Mouse (Mus musculus): ENCODE measurements around the gene Gbp5. TPM values are rescaled to one million over a fixed set of nuclear protein-coding genes. Genes with fewer than 3 reads are reported as not detected.
A peak's percentile ranks its signal among the peaks of the same experiment; 100 is the strongest.

The Gbp5 gene
- total RNA-seq (2012; rRNA removed), result not detected in 2 replicates
- under 1 TPM in 1 of 2 experiments, not detected in 1; 0.03 TPM for polyA plus RNA-seq (2012; ENCODE audit: insufficient read depth in 1 of 2, insufficient read length in 2 of 2, low read depth in 1 of 2, low replicate concordance in 2 of 2, missing spikeins in 1 of 2)

DNA sequence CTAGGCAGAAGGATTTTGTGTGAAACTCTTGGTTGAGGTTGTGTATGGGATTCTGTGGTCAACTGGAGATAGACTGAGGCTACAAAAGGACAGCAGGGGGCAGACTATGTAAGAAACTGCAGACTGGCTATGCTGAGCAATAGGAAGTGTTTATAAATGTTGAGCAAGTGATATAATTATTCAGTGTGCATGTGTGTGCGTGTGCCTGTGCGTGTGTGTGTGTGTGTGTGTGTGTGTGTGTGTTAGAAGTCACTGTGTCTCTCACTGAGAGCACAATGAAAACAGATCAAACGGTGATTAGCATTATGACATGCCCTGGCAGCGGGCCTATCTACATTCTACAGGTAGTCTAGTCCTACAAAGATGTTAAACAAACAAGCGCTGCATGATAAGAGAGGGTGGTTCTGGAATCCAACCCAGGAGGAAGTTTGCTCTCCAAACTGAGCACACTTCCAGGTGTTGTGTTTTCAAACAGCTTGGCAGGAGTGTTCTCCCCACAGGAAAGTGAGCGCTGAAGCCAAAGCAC, at the start of gene Gbp5:
Gbp5 (plus strand) TSS at position 443 of the 526 bp plus-strand sequence.
- no peak within 1 kb of the TSS for H3K9ac ChIP-seq (ENCODE audit: control insufficient read depth, low read depth, low read length, poor library complexity, severe bottlenecking)
- peaks cover 0 to 4% of the 10 kb centered on the region in 2 experiments; a peak in 2 of 4 replicates for H3K27me3 ChIP-seq (ENCODE audit: control insufficient read depth in 1 of 2, insufficient read depth in 2 of 2, low read length in 2 of 2)
- no peak within 1 kb of the TSS for H3K4me3 ChIP-seq (ENCODE audit: control insufficient read depth in 1 of 2, insufficient read depth in 1 of 2, low read depth in 2 of 2, low read length in 2 of 2)
- H3K36me3 ChIP-seq (ENCODE audit: control insufficient read depth in 1 of 2, insufficient read depth in 2 of 2, low read length in 2 of 2), result no peaks in the 10 kb centered on the region
- H3K9me3 ChIP-seq (replicated peaks; ENCODE audit: insufficient read depth, low read length), result no peaks in the 10 kb centered on the region
- no peak within 1 kb of the TSS for H3K27ac ChIP-seq (ENCODE audit: control insufficient read depth, low read depth, low read length)
- H3K4me1 ChIP-seq (ENCODE audit: control insufficient read depth in 1 of 2, insufficient read depth in 2 of 2, low read length in 2 of 2), result 0 out of 4 replicates have a peak, but pooled peaks cover 0 to 4% of the 10 kb centered on the region in 2 experiments
- H3K79me2 ChIP-seq (ENCODE audit: control insufficient read depth, insufficient read depth, low read length, poor library complexity), result no peaks in the 10 kb centered on the region
- peak; percentile 66 for DNase-seq (ENCODE audit: low read depth, low spot score)
- peak; percentile 57 for TF ChIP-seq GATA1 (IDR thresholded peaks at IDR 0.05; ENCODE audit: low read depth, low read length)
- TF ChIP-seq CHD1 (IDR thresholded peaks at IDR 0.05; ENCODE audit: low read depth, low read length), result no peak
- TF ChIP-seq ZNF384 (IDR thresholded peaks at IDR 0.05; ENCODE audit: low read depth, low read length), result no peak
- TF ChIP-seq ETS1 (IDR thresholded peaks at IDR 0.05; ENCODE audit: low read depth, low read length), result peak; percentile 38; the same call in 1 of the 2 replicates
- no peak for TF ChIP-seq MAFK (IDR thresholded peaks at IDR 0.05; ENCODE audit: borderline replicate concordance, low read depth, low read length)
- TF ChIP-seq ZC3H11A (IDR thresholded peaks at IDR 0.05; ENCODE audit: low read depth, low read length), result peak; percentile 37
- peak; percentile 22 to 73 (median 40); a peak in 5 of 6 replicates for TF ChIP-seq CTCF (IDR thresholded peaks at IDR 0.05 in 2 of 3, conservative IDR thresholded peaks at IDR 0.05 in 1 of 3; ENCODE audit: control insufficient read depth in 1 of 3, insufficient read depth in 1 of 3, low read depth in 2 of 3, low read length in 3 of 3, poor library complexity in 1 of 3, severe bottlenecking in 1 of 3)
- TF ChIP-seq USF2 (IDR thresholded peaks at IDR 0.05; ENCODE audit: borderline replicate concordance in 1 of 2, insufficient read depth in 1 of 2, low read depth in 1 of 2, low read length in 2 of 2), result no peak
- no peak for TF ChIP-seq NRF1 (IDR thresholded peaks at IDR 0.05; ENCODE audit: insufficient read depth, low read depth, low read length, poor library complexity, severe bottlenecking)
- TF ChIP-seq RAD21 (IDR thresholded peaks at IDR 0.05; ENCODE audit: low read depth, low read length), result peak; percentile 56
- TF ChIP-seq SMC3 (IDR thresholded peaks at IDR 0.05; ENCODE audit: low read depth, low read length), result peak; percentile 88
- TF ChIP-seq TCF12 (IDR thresholded peaks at IDR 0.05; ENCODE audit: low read depth, low read length), result peak; percentile 51; the same call in 1 of the 2 replicates
- TF ChIP-seq USF1 (IDR thresholded peaks at IDR 0.05; ENCODE audit: low read depth, low read length), result no peak
- TF ChIP-seq EP300 (IDR thresholded peaks at IDR 0.05; ENCODE audit: low read depth in 1 of 2, low read length in 2 of 2), result peak; percentile 20 to 38; a peak in 1 of 4 replicates
- no peak for TF ChIP-seq TBP (IDR thresholded peaks at IDR 0.05; ENCODE audit: low read depth, low read length)

DNA sequence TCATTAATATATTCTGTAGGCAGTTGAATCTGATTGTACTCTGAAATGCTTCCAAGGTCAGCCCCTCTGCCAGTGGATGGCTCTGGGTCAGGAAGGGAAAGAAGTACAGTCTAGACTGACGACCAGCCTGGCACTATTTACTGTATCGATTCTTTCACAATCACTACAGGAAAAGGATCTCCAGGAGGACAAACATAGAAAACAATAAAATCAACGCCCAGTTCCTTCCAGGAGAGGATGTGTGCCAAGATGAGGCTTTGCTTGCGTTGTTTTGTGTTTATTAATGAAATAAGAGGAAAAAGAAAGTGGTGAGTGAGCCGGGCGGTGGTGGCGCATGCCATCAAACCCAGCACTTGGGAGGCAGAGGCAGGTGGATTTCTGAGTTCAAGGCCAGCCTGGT, 39.6 kb upstream of the Gbp5 start:
- no peaks in the 10 kb centered on the region for H3K36me3 ChIP-seq (ENCODE audit: control insufficient read depth in 1 of 2, insufficient read depth in 2 of 2, low read length in 2 of 2)
- H3K79me2 ChIP-seq (ENCODE audit: control insufficient read depth, insufficient read depth, low read length, poor library complexity), result no peaks in the 10 kb centered on the region
- H3K9ac ChIP-seq (ENCODE audit: control insufficient read depth, low read depth, low read length, poor library complexity, severe bottlenecking), result no peak overlapping the region
- no peak for TF ChIP-seq NELFE (IDR thresholded peaks at IDR 0.05; ENCODE audit: low read depth, low read length)
- no peak for TF ChIP-seq TCF12 (IDR thresholded peaks at IDR 0.05; ENCODE audit: low read depth, low read length)
- no peak for TF ChIP-seq JUND (IDR thresholded peaks at IDR 0.05; ENCODE audit: low read depth, low read length)
- no peak for TF ChIP-seq ZNF384 (IDR thresholded peaks at IDR 0.05; ENCODE audit: low read depth, low read length)
- no peak for TF ChIP-seq MAFK (IDR thresholded peaks at IDR 0.05; ENCODE audit: borderline replicate concordance, low read depth, low read length)
- no peak for TF ChIP-seq KAT2A (conservative IDR thresholded peaks at IDR 0.05; ENCODE audit: low read depth, low read length)
- TF ChIP-seq NRF1 (IDR thresholded peaks at IDR 0.05; ENCODE audit: insufficient read depth, low read depth, low read length, poor library complexity, severe bottlenecking), result no peak
- TF ChIP-seq POLR2AphosphoS2 (IDR thresholded peaks at IDR 0.05; ENCODE audit: low read length), result no peak
- no peak overlapping the region for H3K27ac ChIP-seq (ENCODE audit: control insufficient read depth, low read depth, low read length)
- H3K4me1 ChIP-seq (ENCODE audit: control insufficient read depth in 1 of 2, insufficient read depth in 2 of 2, low read length in 2 of 2), result no peaks in the 10 kb centered on the region
- H3K9me3 ChIP-seq (replicated peaks; ENCODE audit: insufficient read depth, low read length), result no peaks in the 10 kb centered on the region
- H3K4me3 ChIP-seq (ENCODE audit: control insufficient read depth in 1 of 2, insufficient read depth in 1 of 2, low read depth in 2 of 2, low read length in 2 of 2), result no peak overlapping the region
- H3K27me3 ChIP-seq (ENCODE audit: control insufficient read depth in 1 of 2, insufficient read depth in 2 of 2, low read length in 2 of 2), result peaks cover 0 to 2% of the 10 kb centered on the region in 2 experiments; a peak in 2 of 4 replicates
- DNase-seq (ENCODE audit: low read depth, low spot score), result no peak
